Mouse (Mus musculus): ENCODE data around the gene Rad21l. TPM values are rescaled to one million over a fixed set of nuclear protein-coding genes. Genes with fewer than 3 reads are reported as not detected.
A peak's percentile ranks its signal among the peaks of the same experiment; 100 is the strongest.

The Rad21l gene
- polyA plus RNA-seq, 1 experiment from 2014 or later: 0.36 TPM

GRCm38 (mm10) chr2:151682357-151682756 is 14.0 kb upstream of the Rad21l start:
- no peak overlapping the region for H3K9ac ChIP-seq (ENCODE audit: low read depth, low read length)
- H3K36me3 ChIP-seq (ENCODE audit: control insufficient read depth, insufficient read depth, low read length): no peaks in the 10 kb centered on the region
- no peak overlapping the region for H3K27ac ChIP-seq (ENCODE audit: low read length)
- H3K4me3 ChIP-seq (ENCODE audit: low read depth, low read length): no peak overlapping the region
- H3K27me3 ChIP-seq (ENCODE audit: control insufficient read depth, insufficient read depth, low read depth, low read length): no peaks in the 10 kb centered on the region
- no peaks in the 10 kb centered on the region for H3K9me3 ChIP-seq (replicated peaks; ENCODE audit: control insufficient read depth, low read length, poor library complexity, severe bottlenecking)
- no peak overlapping the region for H3K4me2 ChIP-seq (ENCODE audit: low read length)
- no peaks in the 10 kb centered on the region for H3K4me1 ChIP-seq (ENCODE audit: control insufficient read depth, insufficient read depth, low read length)
- ATAC-seq: peak; percentile 86
- WGBS: 49% methylated on average over 3 of the region's 3 CpGs

GRCm38 (mm10) chr2:151676234-151676633 is 7.9 kb upstream of the Rad21l start:
- no peak overlapping the region for H3K27ac ChIP-seq (ENCODE audit: low read length)
- no peaks in the 10 kb centered on the region for H3K4me1 ChIP-seq (ENCODE audit: control insufficient read depth, insufficient read depth, low read length)
- H3K4me2 ChIP-seq (ENCODE audit: low read length): no peak overlapping the region
- 63% methylated on average over 2 of the region's 2 CpGs for WGBS
- H3K9ac ChIP-seq (ENCODE audit: low read depth, low read length): no peak overlapping the region
- H3K27me3 ChIP-seq (ENCODE audit: control insufficient read depth, insufficient read depth, low read depth, low read length): no peaks in the 10 kb centered on the region
- no peaks in the 10 kb centered on the region for H3K36me3 ChIP-seq (ENCODE audit: control insufficient read depth, insufficient read depth, low read length)
- ATAC-seq: 0 out of 2 replicates have a peak, but pooled peaks have one; percentile 14
- no peak overlapping the region for H3K4me3 ChIP-seq (ENCODE audit: low read depth, low read length)
- no peaks in the 10 kb centered on the region for H3K9me3 ChIP-seq (replicated peaks; ENCODE audit: control insufficient read depth, low read length, poor library complexity, severe bottlenecking)

- Histone ChIP-seq H3K27ac (ENCODE audit: low read length) (no peak overlapping the region), H3K36me3 (ENCODE audit: control insufficient read depth, insufficient read depth, low read length) (no peaks in the 10 kb centered on the region), H3K4me2 (ENCODE audit: low read length) (no peak overlapping the region), H3K27me3 (ENCODE audit: control insufficient read depth, insufficient read depth, low read depth, low read length) (no peaks in the 10 kb centered on the region), H3K9me3 (replicated peaks; ENCODE audit: control insufficient read depth, low read length, poor library complexity, severe bottlenecking) (no peaks in the 10 kb centered on the region), H3K4me1 (ENCODE audit: control insufficient read depth, insufficient read depth, low read length) (no peaks in the 10 kb centered on the region), H3K4me3 (ENCODE audit: low read depth, low read length) (no peak overlapping the region), H3K9ac (ENCODE audit: low read depth, low read length) (no peak overlapping the region)
- WGBS: 46% methylated on average over 1 of the region's 1 CpGs
- ATAC-seq: no peak
Measured at GRCm38 (mm10) chr2:151670968-151671329, 2.6 kb upstream of the Rad21l start.

GRCm38 (mm10) chr2:151670026-151670967 is 2.0 kb upstream of the Rad21l start:
- peak overlapping the region; percentile 44 for H3K4me2 ChIP-seq (ENCODE audit: low read length)
- H3K4me1 ChIP-seq (ENCODE audit: control insufficient read depth, insufficient read depth, low read length): no peaks in the 10 kb centered on the region
- peak overlapping the region; percentile 35; the same call in 1 of the 2 replicates for H3K9ac ChIP-seq (ENCODE audit: low read depth, low read length)
- ATAC-seq: peak; percentile 51
- WGBS: 42% methylated on average over 47 of the region's 48 CpGs
- no peaks in the 10 kb centered on the region for H3K36me3 ChIP-seq (ENCODE audit: control insufficient read depth, insufficient read depth, low read length)
- peak overlapping the region; percentile 27 for H3K4me3 ChIP-seq (ENCODE audit: low read depth, low read length)
- no peak overlapping the region for H3K27ac ChIP-seq (ENCODE audit: low read length)
- H3K9me3 ChIP-seq (replicated peaks; ENCODE audit: control insufficient read depth, low read length, poor library complexity, severe bottlenecking): no peaks in the 10 kb centered on the region
- no peaks in the 10 kb centered on the region for H3K27me3 ChIP-seq (ENCODE audit: control insufficient read depth, insufficient read depth, low read depth, low read length)

GRCm38 (mm10) chr2:151652053-151652452 is 16.3 kb downstream of the Rad21l start:
- no peak overlapping the region for H3K4me2 ChIP-seq (ENCODE audit: low read length)
- H3K4me3 ChIP-seq (ENCODE audit: low read depth, low read length): no peak overlapping the region
- 79% methylated on average over 1 of the region's 1 CpGs for WGBS
- no peak for ATAC-seq
- H3K9ac ChIP-seq (ENCODE audit: low read depth, low read length): no peak overlapping the region
- no peaks in the 10 kb centered on the region for H3K9me3 ChIP-seq (replicated peaks; ENCODE audit: control insufficient read depth, low read length, poor library complexity, severe bottlenecking)
- no peak overlapping the region for H3K27ac ChIP-seq (ENCODE audit: low read length)
- H3K36me3 ChIP-seq (ENCODE audit: control insufficient read depth, insufficient read depth, low read length): no peaks in the 10 kb centered on the region
- no peaks in the 10 kb centered on the region for H3K4me1 ChIP-seq (ENCODE audit: control insufficient read depth, insufficient read depth, low read length)
- no peaks in the 10 kb centered on the region for H3K27me3 ChIP-seq (ENCODE audit: control insufficient read depth, insufficient read depth, low read depth, low read length)

- Histone ChIP-seq H3K4me1 (ENCODE audit: control insufficient read depth, insufficient read depth, low read length) (peaks cover 12% of the 10 kb centered on the region), H3K9me3 (replicated peaks; ENCODE audit: control insufficient read depth, low read length, poor library complexity, severe bottlenecking) (no peaks in the 10 kb centered on the region), H3K36me3 (ENCODE audit: control insufficient read depth, insufficient read depth, low read length) (no peaks in the 10 kb centered on the region)
Measured at GRCm38 (mm10) chr2:151636015-151636402, 32.3 kb downstream of the Rad21l start.

GRCm38 (mm10) chr2:151635362-151636014 is 32.8 kb downstream of the Rad21l start:
- H3K9me3 ChIP-seq (replicated peaks; ENCODE audit: control insufficient read depth, low read length, poor library complexity, severe bottlenecking): no peaks in the 10 kb centered on the region
- H3K9ac ChIP-seq (ENCODE audit: low read depth, low read length): no peak overlapping the region
- ATAC-seq: no peak
- H3K4me1 ChIP-seq (ENCODE audit: control insufficient read depth, insufficient read depth, low read length): peaks cover 17% of the 10 kb centered on the region
- no peak overlapping the region for H3K4me2 ChIP-seq (ENCODE audit: low read length)
- no peak overlapping the region for H3K4me3 ChIP-seq (ENCODE audit: low read depth, low read length)
- H3K27me3 ChIP-seq (ENCODE audit: control insufficient read depth, insufficient read depth, low read depth, low read length): no peaks in the 10 kb centered on the region
- H3K36me3 ChIP-seq (ENCODE audit: control insufficient read depth, insufficient read depth, low read length): no peaks in the 10 kb centered on the region
- WGBS: 69% methylated on average over 9 of the region's 9 CpGs
- H3K27ac ChIP-seq (ENCODE audit: low read length): no peak overlapping the region

More at GRCm38 (mm10) chr2:151636015-151636402, 32.3 kb downstream of the Rad21l start:
- Histone ChIP-seq H3K27ac (ENCODE audit: low read length) (no peak overlapping the region), H3K4me2 (ENCODE audit: low read length) (no peak overlapping the region), H3K9ac (ENCODE audit: low read depth, low read length) (no peak overlapping the region), H3K27me3 (ENCODE audit: control insufficient read depth, insufficient read depth, low read depth, low read length) (no peaks in the 10 kb centered on the region), H3K4me3 (ENCODE audit: low read depth, low read length) (no peak overlapping the region)
- ATAC-seq: no peak
- WGBS: 39% methylated on average over 2 of the region's 2 CpGs

GRCm38 (mm10) chr2:151634903-151635302 is 33.4 kb downstream of the Rad21l start:
- H3K9ac ChIP-seq (ENCODE audit: low read depth, low read length): no peak overlapping the region
- 31% methylated on average over 2 of the region's 2 CpGs for WGBS
- ATAC-seq: no peak
- no peaks in the 10 kb centered on the region for H3K27me3 ChIP-seq (ENCODE audit: control insufficient read depth, insufficient read depth, low read depth, low read length)
- H3K4me3 ChIP-seq (ENCODE audit: low read depth, low read length): no peak overlapping the region
- H3K27ac ChIP-seq (ENCODE audit: low read length): no peak overlapping the region
- H3K36me3 ChIP-seq (ENCODE audit: control insufficient read depth, insufficient read depth, low read length): no peaks in the 10 kb centered on the region
- H3K9me3 ChIP-seq (replicated peaks; ENCODE audit: control insufficient read depth, low read length, poor library complexity, severe bottlenecking): no peaks in the 10 kb centered on the region
- H3K4me1 ChIP-seq (ENCODE audit: control insufficient read depth, insufficient read depth, low read length): peaks cover 22% of the 10 kb centered on the region
- H3K4me2 ChIP-seq (ENCODE audit: low read length): no peak overlapping the region

- H3K4me2 ChIP-seq (ENCODE audit: low read length): peak overlapping the region; percentile 57
- H3K4me1 ChIP-seq (ENCODE audit: control insufficient read depth, insufficient read depth, low read length): peaks cover 29% of the 10 kb centered on the region
- H3K36me3 ChIP-seq (ENCODE audit: control insufficient read depth, insufficient read depth, low read length): no peaks in the 10 kb centered on the region
- ATAC-seq: no peak
- no peaks in the 10 kb centered on the region for H3K9me3 ChIP-seq (replicated peaks; ENCODE audit: control insufficient read depth, low read length, poor library complexity, severe bottlenecking)
- H3K27me3 ChIP-seq (ENCODE audit: control insufficient read depth, insufficient read depth, low read depth, low read length): no peaks in the 10 kb centered on the region
- H3K4me3 ChIP-seq (ENCODE audit: low read depth, low read length): peak overlapping the region; percentile 77
- 50% methylated on average over 5 of the region's 5 CpGs for WGBS
- no peak overlapping the region for H3K9ac ChIP-seq (ENCODE audit: low read depth, low read length)
- peak overlapping the region; percentile 91 for H3K27ac ChIP-seq (ENCODE audit: low read length)
Measured at GRCm38 (mm10) chr2:151632982-151633381, 35.4 kb downstream of the Rad21l start.

All from midbrain, embryonic 16.5 days (tissue).